Mouse (Mus musculus): ENCODE results near the gene Rdx. TPM values are rescaled to one million over a fixed set of nuclear protein-coding genes. Genes with fewer than 3 reads are reported as not detected.

Gene Rdx
- total RNA-seq (2021), result 10 to 100 TPM; 55.9 to 57.2 TPM

GRCm38 (mm10) chr9:52047129-52047820, at the start of gene Rdx:
Rdx (plus strand) TSS chr9:52047173.
- no peak for DNase-seq

- DNase-seq, result no peak
Measured at GRCm38 (mm10) chr9:52003501-52003900, 43.5 kb upstream of the Rdx start.

GRCm38 (mm10) chr9:52007341-52007740, 39.6 kb upstream of the Rdx start:
- no peak for DNase-seq

GRCm38 (mm10) chr9:52008511-52008910, 38.5 kb upstream of the Rdx start:
- DNase-seq, result no peak

GRCm38 (mm10) chr9:52012311-52012710, 34.7 kb upstream of the Rdx start:
- DNase-seq, result no peak

GRCm38 (mm10) chr9:52012781-52013436, 34.1 kb upstream of the Rdx start:
- no peak for DNase-seq

GRCm38 (mm10) chr9:52013900-52014455, 33.0 kb upstream of the Rdx start:
- DNase-seq, result no peak

GRCm38 (mm10) chr9:52017091-52017490, 29.9 kb upstream of the Rdx start:
- no peak for DNase-seq

GRCm38 (mm10) chr9:52017824-52018223, 29.1 kb upstream of the Rdx start:
- no peak for DNase-seq

GRCm38 (mm10) chr9:52018505-52018904, 28.5 kb upstream of the Rdx start:
- DNase-seq, result no peak

GRCm38 (mm10) chr9:52027257-52028020, 19.5 kb upstream of the Rdx start:
- DNase-seq, result no peak

GRCm38 (mm10) chr9:52028521-52029405, 18.2 kb upstream of the Rdx start:
- DNase-seq, result no peak

GRCm38 (mm10) chr9:52031501-52031900, 15.5 kb upstream of the Rdx start:
- DNase-seq, result no peak

- no peak for DNase-seq
Measured at GRCm38 (mm10) chr9:52037493-52037892, 9.5 kb upstream of the Rdx start.

GRCm38 (mm10) chr9:52041657-52042056, 5.3 kb upstream of the Rdx start:
- DNase-seq, result no peak

- no peak for DNase-seq
Measured at GRCm38 (mm10) chr9:52046686-52047085, 287 bp upstream of the Rdx start.

GRCm38 (mm10) chr9:52047821-52048649, 1.1 kb downstream of the Rdx start:
- DNase-seq, result peak; percentile 80 to 81

- DNase-seq, result peak in 1 of 2 experiments; percentile 57
Measured at GRCm38 (mm10) chr9:52048650-52049081, 1.7 kb downstream of the Rdx start.

- DNase-seq, result no peak
Measured at GRCm38 (mm10) chr9:52049605-52050004, 2.6 kb downstream of the Rdx start.

- DNase-seq, result no peak
Measured at GRCm38 (mm10) chr9:52050361-52050760, 3.4 kb downstream of the Rdx start.

- no peak for DNase-seq
Measured at GRCm38 (mm10) chr9:52052221-52052620, 5.2 kb downstream of the Rdx start.

Measured in layer of hippocampus, postnatal 36 days (tissue).